Mouse (Mus musculus): ENCODE results near the gene Gpx3. TPM values are rescaled to one million over a fixed set of nuclear protein-coding genes. Genes with fewer than 3 reads are reported as not detected.

The Gpx3 gene
- polyA plus RNA-seq, 1 experiment from 2014 or later = 293 TPM

- Histone ChIP-seq H3K4me3 (replicated peaks) (no peak overlapping the region), H3K27me3 (no peaks in the 10 kb centered on the region), H3K9ac (no peak overlapping the region), H3K36me3 (peaks cover 2% of the 10 kb centered on the region; the same call in 1 of the 2 replicates), H3K4me1 (peaks cover 11% of the 10 kb centered on the region), H3K9me3 (replicated peaks) (no peaks in the 10 kb centered on the region), H3K4me2 (replicated peaks) (no peak overlapping the region), H3K27ac (replicated peaks) (no peak overlapping the region)
- WGBS = 56% methylated on average over 4 of the region's 4 CpGs
- no peak for ATAC-seq (ENCODE audit: insufficient number of reproducible peaks, low FRiP score, low TSS enrichment, low read depth)
These were observed 1.9 kb downstream of the Gpx3 start for GRCm38 (mm10) chr11:54903940-54904706.

GRCm38 (mm10) chr11:54905086-54905485 lies 2.8 kb downstream of the Gpx3 start:
- no peaks in the 10 kb centered on the region for H3K27me3 ChIP-seq
- no peak overlapping the region for H3K4me2 ChIP-seq (replicated peaks)
- 87% methylated on average over 3 of the region's 3 CpGs for WGBS
- H3K4me1 ChIP-seq = peaks cover 11% of the 10 kb centered on the region
- no peaks in the 10 kb centered on the region for H3K9me3 ChIP-seq (replicated peaks)
- no peak overlapping the region for H3K27ac ChIP-seq (replicated peaks)
- H3K9ac ChIP-seq = no peak overlapping the region
- no peak for ATAC-seq (ENCODE audit: insufficient number of reproducible peaks, low FRiP score, low TSS enrichment, low read depth)
- no peak overlapping the region for H3K4me3 ChIP-seq (replicated peaks)
- peaks cover 8% of the 10 kb centered on the region for H3K36me3 ChIP-seq

- peaks cover 11% of the 10 kb centered on the region for H3K4me1 ChIP-seq
- H3K36me3 ChIP-seq = peaks cover 16% of the 10 kb centered on the region
- H3K27ac ChIP-seq (replicated peaks) = no peak overlapping the region
- no peak overlapping the region for H3K9ac ChIP-seq
- WGBS = 57% methylated on average over 4 of the region's 4 CpGs
- H3K9me3 ChIP-seq (replicated peaks) = no peaks in the 10 kb centered on the region
- H3K4me3 ChIP-seq (replicated peaks) = no peak overlapping the region
- no peaks in the 10 kb centered on the region for H3K27me3 ChIP-seq
- no peak overlapping the region for H3K4me2 ChIP-seq (replicated peaks)
- no peak for ATAC-seq (ENCODE audit: insufficient number of reproducible peaks, low FRiP score, low TSS enrichment, low read depth)
These were observed 3.7 kb downstream of the Gpx3 start for GRCm38 (mm10) chr11:54905931-54906330.

GRCm38 (mm10) chr11:54906466-54906865 lies 4.2 kb downstream of the Gpx3 start:
- ATAC-seq (ENCODE audit: insufficient number of reproducible peaks, low FRiP score, low TSS enrichment, low read depth) = no peak
- H3K4me2 ChIP-seq (replicated peaks) = no peak overlapping the region
- peaks cover 11% of the 10 kb centered on the region for H3K4me1 ChIP-seq
- H3K9ac ChIP-seq = no peak overlapping the region
- no peaks in the 10 kb centered on the region for H3K27me3 ChIP-seq
- H3K27ac ChIP-seq (replicated peaks) = no peak overlapping the region
- H3K9me3 ChIP-seq (replicated peaks) = no peaks in the 10 kb centered on the region
- whole genome bisulfite sequencing = 83% methylated on average over 4 of the region's 4 CpGs
- H3K4me3 ChIP-seq (replicated peaks) = no peak overlapping the region
- H3K36me3 ChIP-seq = peaks cover 21% of the 10 kb centered on the region

- H3K4me3 ChIP-seq (replicated peaks) = no peak overlapping the region
- H3K27ac ChIP-seq (replicated peaks) = no peak overlapping the region
- no peaks in the 10 kb centered on the region for H3K27me3 ChIP-seq
- H3K9me3 ChIP-seq (replicated peaks) = no peaks in the 10 kb centered on the region
- 82% methylated on average over 5 of the region's 5 CpGs for WGBS
- peaks cover 28% of the 10 kb centered on the region for H3K36me3 ChIP-seq
- H3K4me1 ChIP-seq = peaks cover 11% of the 10 kb centered on the region
- ATAC-seq (ENCODE audit: insufficient number of reproducible peaks, low FRiP score, low TSS enrichment, low read depth) = no peak
- H3K4me2 ChIP-seq (replicated peaks) = no peak overlapping the region
- H3K9ac ChIP-seq = no peak overlapping the region
These were observed 5.0 kb downstream of the Gpx3 start for GRCm38 (mm10) chr11:54907259-54907658.

- Histone ChIP-seq H3K27me3 (no peaks in the 10 kb centered on the region), H3K4me2 (replicated peaks) (no peak overlapping the region), H3K4me3 (replicated peaks) (no peak overlapping the region), H3K27ac (replicated peaks) (no peak overlapping the region), H3K9ac (no peak overlapping the region), H3K9me3 (replicated peaks) (no peaks in the 10 kb centered on the region), H3K36me3 (peaks cover 42% of the 10 kb centered on the region), H3K4me1 (no peaks in the 10 kb centered on the region)
- ATAC-seq (ENCODE audit: insufficient number of reproducible peaks, low FRiP score, low TSS enrichment, low read depth) = no peak
- 92% methylated on average over 11 of the region's 11 CpGs for WGBS
These were observed 7.0 kb downstream of the Gpx3 start for GRCm38 (mm10) chr11:54909273-54909672.

GRCm38 (mm10) chr11:54910081-54910665 lies 7.9 kb downstream of the Gpx3 start:
- ATAC-seq (ENCODE audit: insufficient number of reproducible peaks, low FRiP score, low TSS enrichment, low read depth) = no peak
- no peaks in the 10 kb centered on the region for H3K27me3 ChIP-seq
- H3K36me3 ChIP-seq = peaks cover 51% of the 10 kb centered on the region
- no peak overlapping the region for H3K27ac ChIP-seq (replicated peaks)
- H3K4me1 ChIP-seq = no peaks in the 10 kb centered on the region
- WGBS = 90% methylated on average over 12 of the region's 12 CpGs
- no peaks in the 10 kb centered on the region for H3K9me3 ChIP-seq (replicated peaks)
- no peak overlapping the region for H3K9ac ChIP-seq
- no peak overlapping the region for H3K4me3 ChIP-seq (replicated peaks)
- no peak overlapping the region for H3K4me2 ChIP-seq (replicated peaks)

GRCm38 (mm10) chr11:54911201-54911600 lies 8.9 kb downstream of the Gpx3 start:
- no peak for ATAC-seq (ENCODE audit: insufficient number of reproducible peaks, low FRiP score, low TSS enrichment, low read depth)
- H3K36me3 ChIP-seq = peaks cover 57% of the 10 kb centered on the region
- H3K27ac ChIP-seq (replicated peaks) = no peak overlapping the region
- no peaks in the 10 kb centered on the region for H3K4me1 ChIP-seq
- no peak overlapping the region for H3K9ac ChIP-seq
- no peaks in the 10 kb centered on the region for H3K27me3 ChIP-seq
- H3K9me3 ChIP-seq (replicated peaks) = no peaks in the 10 kb centered on the region
- no peak overlapping the region for H3K4me3 ChIP-seq (replicated peaks)
- no peak overlapping the region for H3K4me2 ChIP-seq (replicated peaks)
- 94% methylated on average over 3 of the region's 3 CpGs for WGBS

GRCm38 (mm10) chr11:54911671-54912502 lies 9.6 kb downstream of the Gpx3 start:
- Histone ChIP-seq H3K27ac (replicated peaks) (no peak overlapping the region), H3K4me3 (replicated peaks) (no peak overlapping the region), H3K9me3 (replicated peaks) (no peaks in the 10 kb centered on the region), H3K4me1 (no peaks in the 10 kb centered on the region), H3K36me3 (peaks cover 63% of the 10 kb centered on the region), H3K4me2 (replicated peaks) (no peak overlapping the region), H3K9ac (no peak overlapping the region), H3K27me3 (no peaks in the 10 kb centered on the region)
- 89% methylated on average over 7 of the region's 7 CpGs for WGBS
- ATAC-seq (ENCODE audit: insufficient number of reproducible peaks, low FRiP score, low TSS enrichment, low read depth) = no peak

- Histone ChIP-seq H3K4me2 (replicated peaks) (no peak overlapping the region), H3K36me3 (peaks cover 72% of the 10 kb centered on the region), H3K4me3 (replicated peaks) (no peak overlapping the region), H3K27me3 (no peaks in the 10 kb centered on the region), H3K4me1 (no peaks in the 10 kb centered on the region), H3K9me3 (replicated peaks) (no peaks in the 10 kb centered on the region), H3K27ac (replicated peaks) (no peak overlapping the region), H3K9ac (no peak overlapping the region)
- ATAC-seq (ENCODE audit: insufficient number of reproducible peaks, low FRiP score, low TSS enrichment, low read depth) = no peak
- 87% methylated on average over 9 of the region's 9 CpGs for WGBS
These were observed 10.5 kb downstream of the Gpx3 start for GRCm38 (mm10) chr11:54912503-54913316.

GRCm38 (mm10) chr11:54913841-54914240 lies 11.6 kb downstream of the Gpx3 start:
- WGBS = 85% methylated on average over 5 of the region's 5 CpGs
- Histone ChIP-seq H3K4me3 (replicated peaks) (no peak overlapping the region), H3K9ac (no peak overlapping the region), H3K27me3 (no peaks in the 10 kb centered on the region), H3K27ac (replicated peaks) (no peak overlapping the region), H3K4me2 (replicated peaks) (no peak overlapping the region), H3K9me3 (replicated peaks) (no peaks in the 10 kb centered on the region), H3K36me3 (peaks cover 83% of the 10 kb centered on the region), H3K4me1 (no peaks in the 10 kb centered on the region)
- ATAC-seq (ENCODE audit: insufficient number of reproducible peaks, low FRiP score, low TSS enrichment, low read depth) = no peak

Measured in embryonic facial prominence, embryonic 15.5 days (tissue).